Mouse (Mus musculus) E14TG2a.4 (cell line): ENCODE data around the gene Eya2.

ENCODE experiments used
- H3K27me3 ChIP-seq: 2 replicates; pipeline ENCODE4 v1.6.1; 2014; ENCODE audit warnings: low read length, control low read depth; ENCODE audit not compliant: insufficient read depth
- H3K36me3 ChIP-seq: 2 replicates; pipeline ENCODE4 v1.6.1; 2014; ENCODE audit warnings: low read length, control low read depth; ENCODE audit not compliant: insufficient read depth
- H3K4me1 ChIP-seq: replicated peaks from 2 replicates; pipeline ENCODE4 v1.6.1; 2014; ENCODE audit warnings: low read depth, low read length, control low read depth
- H3K4me3 ChIP-seq: replicated peaks from 2 replicates; pipeline ENCODE4 v1.5.1; 2014; ENCODE audit warnings: mild to moderate bottlenecking, low read length
- H3K9me3 ChIP-seq: 2 replicates; pipeline ENCODE4 v1.6.1; 2014; ENCODE audit warnings: low read length, control low read depth
- CTCF ChIP-seq: conservative IDR thresholded peaks from 2 replicates; pipeline ENCODE4 v1.5.1; 2014; ENCODE audit warnings: low read length
- NANOG ChIP-seq: IDR thresholded peaks from 2 replicates; pipeline ENCODE4 v1.6.1; 2014; ENCODE audit warnings: borderline replicate concordance, low read length, mixed read lengths
- POU5F1 ChIP-seq: IDR thresholded peaks from 2 replicates; pipeline ENCODE4 v1.6.1; 2014; ENCODE audit warnings: low read length, borderline replicate concordance

Gene Eya2

DNA sequence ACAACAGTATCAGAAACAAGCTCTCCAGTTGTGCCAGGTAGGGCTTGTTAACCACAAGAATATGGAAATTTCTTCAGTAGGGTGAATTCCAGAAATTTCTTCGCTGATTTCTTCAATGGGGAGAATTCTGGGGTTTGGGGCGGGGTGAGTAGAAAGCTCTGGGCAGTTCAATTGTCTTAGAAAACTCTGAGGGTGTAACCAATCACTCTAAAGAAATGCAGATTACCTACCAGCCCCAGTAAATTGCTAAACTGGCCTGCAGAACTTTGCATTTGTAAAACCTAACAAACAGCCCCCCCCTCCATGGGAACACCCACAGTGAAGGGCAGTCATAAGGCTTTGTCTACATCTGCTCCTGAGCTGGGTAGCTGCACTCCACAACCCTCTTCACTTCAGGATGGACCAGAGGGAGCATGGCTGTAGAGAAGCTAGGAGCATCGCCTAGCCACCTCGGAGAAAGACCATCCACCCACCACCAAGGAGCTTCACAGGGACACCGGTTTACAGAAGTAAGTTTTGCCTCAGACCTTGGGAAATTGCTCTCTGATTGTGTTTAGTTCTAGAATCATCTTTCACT is 215.2 kb downstream of the Eya2 start:
- Histone ChIP-seq H3K4me3 (peak overlapping the region; percentile 89), H3K36me3 (peaks cover 59% of the 10 kb centered on the region), H3K4me1 (peaks cover 73% of the 10 kb centered on the region), H3K9me3 (no peaks in the 10 kb centered on the region), H3K27me3 (peaks cover 5% of the 10 kb centered on the region; the same call in 1 of the 2 replicates)
- TF ChIP-seq CTCF, result no peak
- peak; percentile 56; the same call in 1 of the 2 replicates for TF ChIP-seq POU5F1
- TF ChIP-seq NANOG, result peak; percentile 92

DNA sequence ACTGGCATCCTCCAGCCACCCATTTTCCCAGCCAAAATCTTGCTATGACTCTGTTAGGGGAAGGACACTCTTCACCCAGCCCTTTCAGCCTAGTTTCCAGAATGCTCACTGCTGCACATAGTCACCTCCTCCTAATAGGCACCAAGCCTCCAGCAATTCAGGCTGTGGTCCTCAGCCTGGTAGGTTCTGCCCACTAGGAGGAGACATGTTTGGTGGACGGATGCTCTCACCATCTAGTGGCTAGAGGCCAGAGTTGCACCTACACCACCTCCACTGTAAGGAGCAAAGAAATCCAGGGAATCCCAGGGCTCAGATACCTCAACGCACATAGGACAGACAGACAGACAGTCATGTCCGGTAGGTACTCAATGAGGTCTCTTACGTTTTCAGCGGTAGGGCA is 216.7 kb downstream of the Eya2 start:
- TF ChIP-seq NANOG (no peak), CTCF (peak; percentile 90)
- Histone ChIP-seq H3K36me3 (peaks cover 63% of the 10 kb centered on the region), H3K4me1 (peaks cover 70% of the 10 kb centered on the region), H3K4me3 (peak overlapping the region; percentile 89), H3K9me3 (no peaks in the 10 kb centered on the region), H3K27me3 (no peaks in the 10 kb centered on the region)

DNA sequence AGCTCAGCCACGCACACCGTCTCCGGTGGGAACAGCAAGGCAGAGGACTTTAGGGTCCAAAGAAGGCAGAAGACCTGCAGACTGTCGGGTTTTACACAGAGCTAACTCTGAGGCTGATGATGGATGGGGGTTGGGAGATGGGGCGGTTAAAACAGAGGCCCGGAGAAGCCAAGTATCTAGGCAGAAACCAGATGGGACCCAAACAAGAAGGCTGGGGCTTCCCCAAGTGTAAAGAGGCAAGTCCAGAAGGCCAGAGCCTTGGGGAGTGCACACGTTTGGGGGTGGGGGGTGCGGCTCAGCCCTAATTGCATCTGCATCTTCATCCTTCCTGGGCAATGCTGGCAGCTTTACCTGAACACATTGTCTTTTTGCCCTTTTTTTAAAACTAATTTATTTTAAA is 218.1 kb downstream of the Eya2 start:
- H3K36me3 ChIP-seq, result peaks cover 76% of the 10 kb centered on the region
- H3K4me3 ChIP-seq, result peak overlapping the region; percentile 89
- TF ChIP-seq CTCF, result no peak
- no peaks in the 10 kb centered on the region for H3K27me3 ChIP-seq
- H3K4me1 ChIP-seq, result peaks cover 72% of the 10 kb centered on the region
- H3K9me3 ChIP-seq, result no peaks in the 10 kb centered on the region

DNA sequence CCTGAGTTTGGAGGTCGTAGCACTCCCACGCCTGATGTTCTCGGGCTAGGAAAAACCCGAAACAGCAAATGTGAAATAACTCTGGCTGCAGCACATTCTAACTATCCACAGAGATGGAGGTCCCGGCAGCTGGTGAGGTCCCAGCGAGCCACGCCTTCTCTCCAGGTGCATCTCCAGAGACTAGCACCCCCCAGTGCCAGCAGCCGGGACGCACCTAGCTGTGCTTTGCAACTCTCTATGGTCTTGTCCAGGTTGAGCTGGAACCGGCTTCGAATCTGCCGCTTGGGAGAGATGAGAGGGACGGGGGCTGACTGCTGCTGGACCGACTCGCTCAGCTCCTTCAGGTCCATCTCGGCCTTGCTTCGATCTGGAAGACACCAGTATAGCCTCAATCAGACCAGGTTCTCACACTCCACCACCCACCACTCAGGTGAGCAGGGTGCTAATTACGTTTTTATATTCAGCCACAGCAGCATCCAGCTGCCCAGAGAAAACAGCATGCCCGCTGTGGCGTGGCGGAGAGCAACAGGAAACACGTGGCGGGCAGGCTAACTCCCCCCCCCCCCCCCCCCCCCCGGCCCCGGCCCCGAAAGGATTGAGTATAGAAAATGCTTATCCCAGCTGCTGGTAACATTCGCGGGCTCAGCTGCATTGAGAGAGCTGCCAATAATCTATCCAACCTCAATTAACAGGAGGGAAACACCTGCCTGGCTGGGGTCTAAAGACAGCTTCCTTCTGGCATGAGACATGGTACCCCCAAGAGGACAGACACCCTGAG is 220.5 kb downstream of the Eya2 start:
- TF ChIP-seq POU5F1 (no peak), NANOG (no peak), CTCF (no peak)
- no peaks in the 10 kb centered on the region for H3K9me3 ChIP-seq

DNA sequence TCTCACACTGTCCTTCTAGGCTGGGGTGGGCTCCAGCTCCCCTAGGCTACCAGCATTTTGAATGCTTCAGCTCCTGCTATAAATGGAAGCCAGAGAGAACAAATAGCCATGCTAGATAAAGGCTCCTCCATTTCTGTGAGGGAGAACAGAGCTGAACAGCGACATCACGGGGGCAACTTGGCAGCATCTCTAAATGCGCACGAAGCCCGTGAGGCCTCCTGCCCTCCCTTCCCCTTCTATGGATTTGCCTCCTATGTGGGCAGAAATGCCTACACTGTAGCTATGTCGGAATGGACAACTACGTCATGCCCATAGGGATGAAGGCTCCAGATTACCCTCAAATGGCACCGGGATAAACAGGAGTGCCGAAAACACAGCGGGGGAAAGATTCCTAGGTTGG is 222.6 kb downstream of the Eya2 start:
- H3K9me3 ChIP-seq, result no peaks in the 10 kb centered on the region
- peaks cover 96% of the 10 kb centered on the region for H3K4me1 ChIP-seq
- H3K36me3 ChIP-seq, result peaks cover 99% of the 10 kb centered on the region
- H3K27me3 ChIP-seq, result no peaks in the 10 kb centered on the region
- TF ChIP-seq POU5F1, result no peak
- TF ChIP-seq CTCF, result no peak
- no peak for TF ChIP-seq NANOG
- H3K4me3 ChIP-seq, result no peak overlapping the region

More for the DNA sequence above, 220.5 kb downstream of the Eya2 start:
- Histone ChIP-seq H3K36me3 (peaks cover 99% of the 10 kb centered on the region), H3K4me3 (peak overlapping the region; percentile 89), H3K4me1 (peaks cover 82% of the 10 kb centered on the region), H3K27me3 (no peaks in the 10 kb centered on the region)

GRCm38 (mm10) chr2:165818570-165818969 is 223.7 kb downstream of the Eya2 start:
- H3K9me3 ChIP-seq, result no peaks in the 10 kb centered on the region
- peaks cover 96% of the 10 kb centered on the region for H3K4me1 ChIP-seq
- H3K36me3 ChIP-seq, result peaks cover 99% of the 10 kb centered on the region
- no peaks in the 10 kb centered on the region for H3K27me3 ChIP-seq
- H3K4me3 ChIP-seq, result no peak overlapping the region
- TF ChIP-seq POU5F1 (no peak), CTCF (no peak), NANOG (no peak)

DNA sequence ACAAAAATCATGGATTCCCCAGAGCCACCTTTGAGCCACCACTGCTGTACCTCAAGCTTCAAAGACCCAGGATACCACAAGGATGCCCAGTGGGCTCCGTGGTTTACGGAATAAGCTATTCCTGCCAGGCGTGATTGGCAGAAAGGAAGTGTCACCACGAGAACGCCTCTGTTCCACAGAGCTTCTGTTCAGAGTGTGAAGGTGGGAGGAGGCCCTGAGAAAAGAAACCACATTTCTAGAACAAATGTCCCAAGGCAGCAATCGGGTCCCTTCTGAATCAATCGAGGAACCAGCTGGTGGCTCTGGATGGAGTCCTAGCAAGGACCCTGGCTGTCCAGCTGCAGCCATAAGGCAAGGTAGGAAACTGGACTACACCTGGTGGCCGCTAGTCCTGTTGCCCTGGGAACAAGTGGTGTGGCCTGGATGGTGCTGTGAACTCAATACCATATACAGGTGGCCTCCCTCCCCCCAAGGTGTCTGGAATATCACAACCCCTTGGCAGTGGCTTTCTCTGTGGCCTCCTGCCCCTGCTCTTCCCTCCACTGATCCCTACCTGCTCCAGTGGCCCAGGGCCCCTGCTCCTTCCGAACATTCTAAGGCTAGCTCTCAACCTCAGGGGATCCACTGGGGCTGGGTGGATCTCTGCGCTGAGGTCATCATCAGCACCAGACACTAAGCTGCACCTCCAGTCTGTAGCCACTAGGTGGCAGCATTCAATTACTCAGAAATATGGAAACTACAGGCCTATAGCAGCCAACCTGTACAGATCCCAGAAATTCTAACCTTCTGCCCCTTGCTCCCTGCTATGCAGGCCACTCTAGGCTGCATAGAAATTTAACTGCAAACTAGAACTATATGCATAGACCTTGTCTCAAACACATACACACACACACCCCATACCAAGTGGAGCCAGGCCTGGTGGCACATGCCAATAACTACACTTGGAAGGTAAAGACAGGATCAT is 224.4 kb downstream of the Eya2 start:
- H3K4me3 ChIP-seq, result 0 out of 2 replicates have a peak overlapping the region, but pooled peaks have one; percentile 17
- peaks cover 96% of the 10 kb centered on the region for H3K4me1 ChIP-seq
- H3K27me3 ChIP-seq, result no peaks in the 10 kb centered on the region
- no peaks in the 10 kb centered on the region for H3K9me3 ChIP-seq
- TF ChIP-seq POU5F1 (no peak), NANOG (no peak), CTCF (peak; percentile 80)
- H3K36me3 ChIP-seq, result peaks cover 99% of the 10 kb centered on the region

GRCm38 (mm10) chr2:165820073-165820472 is 225.2 kb downstream of the Eya2 start:
- Histone ChIP-seq H3K4me1 (peaks cover 96% of the 10 kb centered on the region), H3K9me3 (no peaks in the 10 kb centered on the region), H3K4me3 (0 out of 2 replicates have a peak overlapping the region, but pooled peaks have one; percentile 17), H3K27me3 (no peaks in the 10 kb centered on the region), H3K36me3 (peaks cover 99% of the 10 kb centered on the region)
- TF ChIP-seq CTCF (no peak), NANOG (no peak), POU5F1 (no peak)
